Mouse (Mus musculus): ENCODE results near the gene Pla2g15.
"Not testable (repeated sequence)": the region's sequence is repeated elsewhere in the genome, so short reads cannot be mapped to it uniquely, and the experiment has no call there.

The Pla2g15 gene

DNA sequence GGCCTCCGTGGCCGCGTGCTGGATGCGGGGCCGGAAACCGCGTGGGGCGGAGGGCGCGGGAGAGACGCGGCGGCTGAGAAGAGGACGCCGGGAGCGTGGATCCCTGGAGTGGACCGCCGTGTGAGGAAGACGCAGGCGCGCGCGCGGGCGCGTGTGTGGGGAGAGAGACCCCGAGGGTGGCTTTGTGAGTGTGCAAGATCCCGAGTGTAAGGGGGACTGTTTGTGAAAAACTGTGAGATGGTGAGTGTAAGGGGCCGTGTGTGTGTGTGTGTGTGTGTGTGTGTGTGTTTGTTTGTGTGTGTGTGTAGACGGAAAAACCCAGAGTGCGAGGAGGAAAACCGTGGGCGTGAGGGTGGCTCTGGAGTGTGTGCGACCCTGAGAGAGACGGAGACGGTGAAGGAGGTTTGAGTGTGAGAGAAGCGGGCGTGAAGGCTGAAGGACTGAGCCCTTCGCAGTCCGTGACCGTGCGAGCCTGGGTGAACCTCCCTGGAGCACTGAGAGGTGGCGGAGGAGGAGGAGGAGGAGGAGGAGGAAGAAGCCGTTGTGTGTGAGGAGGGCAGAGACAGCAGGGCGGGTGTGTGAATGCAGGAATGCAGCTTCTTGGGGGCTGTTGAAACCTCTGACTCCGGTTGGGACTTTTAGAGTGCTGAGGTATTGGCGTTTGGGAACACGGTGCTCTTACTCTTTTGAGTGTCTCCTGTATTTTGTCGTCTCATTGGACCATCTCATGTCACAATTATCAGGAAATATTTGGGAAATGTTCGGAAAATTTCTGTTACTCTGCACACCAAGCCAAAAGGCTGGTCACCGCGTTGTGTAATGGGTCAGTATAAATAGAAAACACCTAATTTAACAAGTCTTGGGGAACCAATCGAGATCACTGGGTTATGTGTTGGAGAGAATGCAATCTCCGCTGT, 19.1 kb downstream of the Pla2g15 start:
- DNase-seq (ENCODE audit: low spot score): peak; percentile 29

DNA sequence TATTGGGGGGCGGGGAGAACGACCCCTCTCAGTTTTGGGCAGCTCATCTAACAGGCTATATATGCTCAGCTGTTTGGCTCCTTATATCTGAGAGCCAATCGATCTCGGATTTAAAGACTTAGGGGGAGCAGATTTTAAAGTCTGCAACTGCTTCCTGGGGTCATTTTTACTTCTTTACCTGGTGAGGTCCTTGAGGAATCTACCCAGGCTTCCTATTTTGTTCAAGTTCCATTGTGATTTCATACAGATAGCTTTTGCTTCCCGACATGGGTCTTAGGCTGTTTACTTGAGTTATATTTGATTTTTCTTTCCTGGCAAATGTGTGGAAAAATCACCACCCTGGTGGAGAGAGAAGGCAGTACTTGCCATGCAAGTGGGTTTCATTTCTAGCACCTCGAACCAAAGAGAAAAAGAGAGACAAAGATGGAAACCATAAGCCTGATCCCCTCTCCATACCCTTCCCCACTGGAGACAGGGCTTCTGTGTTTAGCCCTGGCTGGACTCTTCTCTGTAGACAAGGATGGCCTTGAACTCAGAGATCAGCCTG, 19.8 kb downstream of the Pla2g15 start:
- DNase-seq (ENCODE audit: low spot score): no peak

DNA sequence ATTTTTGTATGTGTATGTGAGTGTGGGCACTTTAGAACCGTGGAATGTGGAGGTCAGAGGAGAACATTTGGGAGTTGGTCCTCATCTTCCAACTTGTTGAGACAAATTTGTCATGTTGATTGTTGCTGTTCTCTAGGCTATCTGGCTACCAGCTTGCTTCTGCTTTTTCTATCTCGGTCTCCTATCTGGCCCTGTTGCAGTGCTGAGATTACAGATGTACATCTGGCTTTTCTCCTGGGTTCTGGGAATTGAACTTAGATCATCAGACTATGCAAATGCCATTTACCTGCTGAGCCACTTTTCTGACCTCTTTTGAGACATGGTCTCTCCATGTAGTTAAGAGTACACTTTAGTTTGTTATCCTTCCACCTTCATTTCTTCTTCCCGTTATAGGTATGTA, 23.4 kb downstream of the Pla2g15 start:
- DNase-seq (ENCODE audit: low spot score): no peak

DNA sequence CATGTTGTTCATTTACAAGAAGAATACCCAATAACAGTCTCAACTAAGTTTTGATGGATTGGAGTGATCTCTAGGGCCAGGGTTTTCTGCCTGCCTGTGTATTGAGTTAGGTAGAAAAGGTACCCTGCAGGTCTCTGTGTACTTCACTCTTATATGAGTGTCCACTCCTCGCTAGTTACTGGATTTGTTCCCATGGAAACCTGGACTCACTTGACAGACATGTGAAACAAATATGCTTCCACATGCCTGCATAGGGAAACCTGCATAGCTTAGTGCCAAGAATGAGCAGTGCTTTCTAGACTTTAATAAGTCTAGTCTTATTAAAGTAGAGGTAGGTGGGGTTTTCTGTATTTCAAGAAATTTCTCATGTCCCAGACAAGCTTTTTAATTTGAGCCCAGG, 26.7 kb downstream of the Pla2g15 start:
- DNase-seq (ENCODE audit: low spot score): no peak

DNA sequence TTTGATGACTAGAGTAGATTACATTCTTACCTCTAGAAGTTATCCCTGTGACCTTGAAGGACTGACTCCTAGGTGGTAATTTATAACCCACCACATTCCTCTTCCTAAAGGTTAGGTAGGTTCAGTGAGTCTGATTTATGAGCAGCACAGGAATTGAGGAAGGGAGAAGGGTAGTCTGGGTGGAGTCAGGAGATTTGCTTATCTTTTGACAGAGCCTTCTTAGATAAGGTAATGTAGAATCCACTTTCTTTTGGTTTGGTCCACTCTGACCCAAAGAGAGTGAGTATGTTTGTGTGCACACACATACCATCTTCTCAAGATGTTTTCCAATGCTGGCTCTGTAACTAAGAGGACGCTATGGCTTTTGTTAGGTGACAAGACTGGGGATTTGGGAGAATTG, 27.4 kb downstream of the Pla2g15 start:
- no peak for DNase-seq (ENCODE audit: low spot score)

DNA sequence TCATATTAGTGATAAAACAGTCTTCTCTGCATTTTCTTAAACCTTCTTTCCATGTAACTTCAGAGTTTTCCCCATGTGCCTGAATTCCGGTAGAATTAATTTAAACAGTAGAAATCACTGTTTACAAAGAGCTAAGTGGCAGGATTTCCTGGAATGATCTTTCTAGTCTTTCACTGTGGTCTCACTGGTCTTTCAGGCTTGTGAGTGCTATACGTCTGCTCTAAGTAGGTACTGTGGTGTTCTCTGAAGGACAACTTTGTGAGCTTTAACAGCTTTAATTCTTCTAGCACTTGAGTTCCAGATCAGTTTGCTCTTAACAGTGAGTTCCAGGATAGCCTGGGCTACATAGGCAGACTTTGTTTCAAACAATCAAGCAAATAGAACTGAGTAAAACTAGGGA, 28.2 kb downstream of the Pla2g15 start:
- DNase-seq (ENCODE audit: low spot score): no peak

DNA sequence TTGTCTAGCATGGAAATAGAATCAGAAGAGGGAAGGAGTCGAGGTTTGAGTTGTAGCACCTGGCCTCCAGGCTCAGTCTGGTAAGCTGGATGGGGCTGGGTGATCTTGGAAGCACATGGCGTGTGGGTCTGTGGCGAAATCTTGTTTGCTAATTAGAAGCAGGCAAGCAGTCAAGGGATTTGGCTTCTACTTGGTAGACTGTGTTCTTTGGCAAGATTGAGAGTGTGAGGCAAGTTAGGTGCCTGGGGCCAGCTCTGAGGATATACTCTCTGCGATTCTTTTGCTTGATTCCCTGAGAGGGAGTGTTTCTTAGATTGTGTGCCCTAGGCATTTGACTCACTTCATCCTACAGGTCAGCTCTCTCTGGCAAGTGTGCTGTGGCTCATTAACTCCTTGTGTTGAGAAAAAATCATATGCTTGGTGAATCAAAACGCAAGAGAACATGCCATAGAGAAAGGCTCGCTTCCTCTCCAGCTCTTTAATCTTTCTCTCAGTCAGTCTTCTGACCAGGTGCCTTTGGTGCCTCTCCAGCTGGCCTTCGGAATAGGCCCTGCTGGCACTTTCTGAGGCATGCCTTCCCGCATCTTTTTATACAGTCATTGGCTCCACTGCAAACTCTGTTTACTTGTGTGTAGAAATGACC, 35.5 kb downstream of the Pla2g15 start:
- no peak for DNase-seq (ENCODE audit: low spot score)

DNA sequence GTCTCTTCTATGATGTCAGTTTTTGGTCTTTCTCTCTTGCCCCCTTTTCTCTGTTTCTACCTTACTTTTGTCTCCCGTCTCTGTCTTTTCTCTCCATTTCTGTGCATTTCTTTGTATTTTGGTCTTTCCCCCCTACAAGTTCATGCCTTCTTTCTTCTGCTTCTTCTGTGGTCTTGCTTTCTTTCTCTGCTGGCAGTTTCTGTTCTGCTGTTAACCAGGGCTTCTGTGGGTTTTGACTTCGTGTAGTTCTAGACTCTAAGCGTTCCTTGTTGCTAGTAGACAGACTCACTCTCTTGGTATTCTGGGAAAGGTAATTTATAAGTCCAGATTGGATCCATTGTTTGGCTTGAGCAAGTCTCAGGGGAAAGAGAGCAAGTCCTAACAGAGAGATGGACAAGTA, 36.2 kb downstream of the Pla2g15 start:
- no peak for DNase-seq (ENCODE audit: low spot score)

DNA sequence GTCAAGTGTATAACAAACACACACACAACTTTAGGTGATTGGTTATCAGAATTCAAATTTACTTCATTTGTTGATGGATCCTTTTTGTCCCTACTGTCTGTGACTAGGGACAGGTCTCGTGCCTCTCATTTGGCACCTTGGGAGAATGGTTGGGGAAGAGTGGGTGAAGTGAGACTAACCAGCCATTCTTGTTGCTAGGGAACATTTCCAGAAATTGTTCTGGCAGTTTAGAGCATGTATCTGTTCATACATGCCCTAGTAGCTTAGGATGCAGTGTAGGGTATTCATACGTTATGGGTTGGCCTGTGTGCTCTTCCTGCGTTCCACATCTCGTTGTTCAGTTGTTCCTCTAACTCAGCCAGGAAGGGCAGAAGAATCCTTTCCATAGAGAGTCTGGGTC, 39.0 kb downstream of the Pla2g15 start:
- DNase-seq (ENCODE audit: low spot score): no peak

DNA sequence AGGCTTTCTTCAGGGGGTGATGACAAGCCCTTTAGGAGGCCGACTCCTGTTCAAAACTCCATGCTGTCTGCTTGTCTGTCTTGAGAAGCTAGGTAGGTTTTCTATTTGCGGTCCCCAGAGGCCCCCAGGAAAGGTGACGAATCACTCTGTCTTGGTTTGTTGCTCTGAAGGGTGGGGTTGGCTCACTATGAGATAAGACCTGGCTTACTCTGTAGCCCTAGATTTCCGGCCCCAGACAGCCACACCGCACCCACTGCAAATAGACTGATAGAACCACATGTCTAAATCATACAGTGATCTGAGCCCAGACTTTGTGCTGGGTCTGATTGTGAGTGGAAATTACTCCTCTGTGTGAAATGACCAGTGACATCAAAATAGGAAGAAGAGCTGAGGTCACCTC, 41.4 kb downstream of the Pla2g15 start:
- DNase-seq (ENCODE audit: low spot score): no peak

DNA sequence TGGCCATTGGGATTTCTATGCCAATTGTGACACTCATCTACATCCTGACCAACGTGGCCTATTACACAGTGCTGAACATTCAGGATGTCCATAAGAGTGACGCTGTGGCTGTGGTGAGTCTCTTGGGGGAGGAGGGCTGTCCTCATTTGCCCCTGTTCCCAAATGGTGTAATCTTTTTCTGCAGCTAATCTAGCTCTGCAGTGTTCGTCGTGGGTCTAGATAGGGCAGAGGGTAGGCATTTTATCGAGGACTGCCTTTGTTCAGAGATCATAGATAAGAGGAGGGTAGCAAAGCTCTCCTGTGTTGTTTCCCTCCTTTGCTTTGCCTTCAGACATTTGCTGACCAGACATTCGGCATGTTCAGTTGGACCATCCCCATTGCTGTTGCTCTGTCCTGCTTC, 43.0 kb downstream of the Pla2g15 start:
- no peak for DNase-seq (ENCODE audit: low spot score)

DNA sequence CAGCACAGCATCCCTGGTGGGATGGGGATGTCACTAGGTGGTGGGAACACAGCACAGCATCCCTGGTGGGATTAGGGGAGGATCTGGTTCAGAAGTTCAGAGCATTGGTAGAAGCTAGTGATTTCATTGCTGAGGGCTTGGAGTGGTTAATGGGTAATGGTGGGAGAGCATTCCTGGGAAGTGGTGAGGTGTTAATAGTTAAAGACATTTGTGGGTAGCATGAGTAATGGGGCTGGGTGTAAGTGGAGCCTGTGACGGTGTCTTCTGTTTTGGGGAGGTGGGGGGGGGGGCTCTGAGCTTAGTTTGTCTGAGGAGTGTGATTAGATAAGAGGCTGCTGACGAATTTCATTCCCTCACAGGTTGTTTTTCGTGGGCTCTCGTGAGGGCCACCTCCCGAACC, 43.9 kb downstream of the Pla2g15 start:
- no peak for DNase-seq (ENCODE audit: low spot score)

DNA sequence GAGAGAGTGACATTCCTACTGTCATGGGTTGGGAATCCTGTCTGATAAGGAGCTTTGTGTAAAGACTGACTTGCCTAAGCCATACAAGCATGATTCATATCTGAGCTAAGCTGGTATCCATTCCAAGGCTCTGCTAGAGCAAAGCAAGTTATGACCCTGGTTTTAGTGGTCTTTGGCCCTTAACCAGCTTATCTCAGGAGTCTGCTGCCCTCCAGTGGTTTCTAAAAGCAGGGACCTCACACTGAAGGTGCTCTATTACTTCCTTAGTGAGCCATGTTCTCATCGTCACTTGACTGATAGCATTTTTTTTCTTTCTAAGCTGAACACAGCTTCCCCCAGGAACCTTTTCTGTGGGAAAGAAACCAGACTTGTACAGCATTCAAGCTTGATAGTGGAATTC, 48.5 kb downstream of the Pla2g15 start:
- peak; percentile 36 for DNase-seq (ENCODE audit: low spot score)

DNA sequence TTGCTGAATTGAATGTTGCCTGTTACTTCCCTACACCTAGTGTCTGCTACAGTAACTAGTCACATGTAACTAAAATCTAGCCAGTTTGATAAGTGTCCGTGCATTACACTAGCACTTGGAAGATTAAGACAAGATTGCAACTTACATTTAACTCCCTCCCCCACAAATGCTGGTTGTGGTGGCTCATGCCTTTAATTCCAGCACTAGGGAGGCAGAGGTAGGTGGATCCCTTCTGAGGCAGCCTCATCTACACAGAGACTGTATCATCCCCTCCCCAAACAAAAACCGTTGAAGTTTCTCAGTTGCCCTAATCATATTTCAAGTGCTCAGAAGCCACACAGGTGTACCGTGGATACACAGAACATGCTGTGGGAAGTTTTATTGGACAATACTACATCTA, 49.4 kb downstream of the Pla2g15 start:
- not testable (repeated sequence) for DNase-seq (ENCODE audit: low spot score)

DNA sequence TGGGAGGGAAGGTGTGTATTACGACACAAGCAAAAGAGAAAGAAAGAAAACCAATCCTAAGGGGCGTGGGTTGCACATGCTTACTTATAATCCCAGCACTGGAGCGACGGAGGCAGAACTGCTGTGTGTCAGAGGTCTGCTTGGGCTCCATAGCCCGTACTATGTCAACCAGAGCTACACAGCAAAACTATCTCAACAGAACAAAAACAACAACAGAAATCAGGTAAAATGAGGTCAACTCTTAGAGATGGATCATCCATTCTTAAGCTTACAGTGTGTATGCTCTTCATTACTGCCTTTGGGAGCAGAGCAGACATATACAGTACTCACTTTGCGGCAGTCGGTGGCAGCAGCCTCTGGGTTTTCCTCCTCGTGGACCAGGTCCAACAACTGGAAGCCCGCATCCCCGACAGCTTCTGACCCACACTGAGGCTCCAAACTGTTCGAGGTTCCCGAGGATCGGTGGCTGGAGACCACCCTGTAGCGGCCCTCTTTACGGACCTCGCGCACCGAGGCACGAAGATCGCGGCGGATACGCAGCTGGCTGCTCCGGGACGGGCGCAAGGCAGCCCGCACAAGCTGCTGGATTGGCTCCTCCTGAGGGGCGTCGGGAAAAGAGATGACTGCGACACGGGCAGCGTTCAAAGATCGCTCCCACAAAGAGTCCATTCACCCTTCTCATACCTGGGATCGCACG, 60.0 kb downstream of the Pla2g15 start:
- DNase-seq (ENCODE audit: low spot score): no peak

DNA sequence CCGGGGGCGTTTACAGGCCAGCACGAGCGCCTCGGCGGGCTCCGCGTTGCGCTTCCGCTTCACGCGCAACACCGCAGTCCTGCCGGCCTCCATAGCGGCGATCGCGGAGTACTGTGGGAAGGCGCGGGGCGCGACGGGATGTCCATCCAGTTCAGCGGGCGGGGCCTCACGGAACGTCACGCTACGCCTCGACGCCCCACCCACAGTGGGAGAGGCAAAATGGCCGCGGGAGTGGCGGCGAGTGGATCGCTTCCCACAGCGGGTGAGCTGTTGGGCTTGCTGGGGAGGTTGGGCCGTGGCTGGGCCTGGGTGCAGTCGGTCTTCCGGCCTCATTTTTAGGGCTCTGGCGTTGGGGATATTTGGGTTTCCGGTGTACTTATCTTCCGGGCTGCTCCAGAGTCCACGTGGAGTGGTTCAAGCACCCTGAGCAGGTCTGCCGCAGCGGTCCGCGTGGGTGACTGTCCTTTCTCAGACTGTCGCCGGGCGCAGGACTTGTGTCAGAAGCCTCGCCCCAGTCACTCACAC, 60.7 kb downstream of the Pla2g15 start, which contains the start of the genes Slc7a6os and Prmt7:
Slc7a6os (minus strand) TSS at position 115 of the 525 bp plus-strand sequence.
Prmt7 (plus strand) TSS at position 116 of the 525 bp plus-strand sequence.
- DNase-seq (ENCODE audit: low spot score): peak; percentile 93

DNA sequence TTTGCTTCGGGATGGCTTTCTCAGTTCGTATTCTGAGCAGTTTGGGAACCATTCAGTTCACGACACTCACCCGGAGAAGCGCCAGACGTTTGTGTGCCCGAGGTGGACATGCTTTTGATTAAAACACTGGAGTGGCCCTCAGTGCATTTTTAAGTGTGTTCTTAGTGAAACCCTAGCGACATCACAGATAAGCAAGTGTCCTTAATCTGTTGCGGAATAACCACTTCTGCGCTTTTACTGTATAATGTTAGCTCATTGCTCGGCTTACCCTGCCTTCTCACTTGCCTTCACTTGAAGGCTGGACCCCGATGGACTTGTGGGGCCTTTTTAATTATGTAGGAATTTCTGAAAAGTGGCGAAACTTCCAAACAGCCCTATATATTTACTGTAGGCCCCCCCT, 61.2 kb downstream of the Pla2g15 start:
- DNase-seq (ENCODE audit: low spot score): no peak

DNA sequence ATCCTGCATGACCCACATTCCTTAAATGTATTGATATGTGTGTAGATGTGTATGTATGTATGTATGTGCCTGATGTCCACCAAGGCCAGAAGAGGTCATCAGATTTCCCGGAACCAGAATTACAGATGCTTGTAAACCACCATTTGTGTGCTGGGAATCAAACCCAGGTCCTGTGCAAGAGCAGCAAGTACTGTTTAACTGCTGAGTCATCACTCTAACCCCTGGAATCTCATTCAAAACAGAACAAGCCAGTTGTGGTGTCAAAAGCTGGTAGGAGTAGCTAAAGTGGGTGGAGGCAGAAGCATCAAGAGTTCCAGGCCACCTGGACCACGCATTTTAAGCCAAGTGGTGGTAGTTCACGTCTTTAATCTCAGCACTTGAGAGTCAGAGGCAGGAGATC, 63.8 kb downstream of the Pla2g15 start:
- DNase-seq (ENCODE audit: low spot score): no peak

Data from ovary, postnatal 14 days (tissue).